Mouse (Mus musculus) liver, adult 2 months (tissue): ENCODE results near the gene Tubd1.

Experiments used
- CTCF ChIP-seq: fragments of 200-500 bp; IDR thresholded peaks from 2 replicates; pipeline ENCODE4 v1.5.1; 2011; ENCODE audit warnings: low read depth, low read length, control low read depth
- POLR2A ChIP-seq: fragments of 200-500 bp; IDR thresholded peaks from 2 replicates; pipeline ENCODE4 v1.6.1; 2011; ENCODE audit warnings: low read length, control low read depth; ENCODE audit not compliant: insufficient read depth; ENCODE audit errors: extremely low read depth

DNA sequence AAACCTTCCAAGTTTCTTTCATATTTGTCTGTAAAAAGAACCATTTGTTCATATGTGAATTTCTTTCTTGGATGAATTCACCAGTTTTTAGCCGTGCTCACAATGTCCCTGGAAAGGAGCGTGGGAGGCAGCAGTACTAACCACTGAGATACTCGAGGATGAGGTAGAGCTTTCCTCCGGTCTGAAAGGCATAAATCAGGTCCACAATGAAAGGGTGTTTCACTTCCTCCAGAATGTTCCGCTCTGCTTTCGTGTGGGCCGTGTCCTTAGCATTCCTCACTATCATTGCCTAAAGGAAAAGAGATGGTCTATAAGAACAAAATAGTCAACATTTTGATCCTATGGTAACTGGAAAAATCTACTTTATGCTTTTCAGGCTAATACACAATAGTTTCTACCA, 25.0 kb upstream of the Tubd1 start:
- TF ChIP-seq POLR2A = no peak
- no peak for TF ChIP-seq CTCF
